Mouse (Mus musculus): Measurements from ENCODE around the gene Bcar3. TPM values are rescaled to one million over a fixed set of nuclear protein-coding genes. Genes with fewer than 3 reads are reported as not detected.

Gene Bcar3
- total and polyA plus RNA-seq, 3 experiments, result not detected

- no peaks in the 10 kb centered on the region for H3K4me1 ChIP-seq (ENCODE audit: control insufficient read depth in 1 of 2, insufficient read depth in 2 of 2, low read length in 2 of 2)
- no peaks in the 10 kb centered on the region for H3K27me3 ChIP-seq (ENCODE audit: control insufficient read depth in 1 of 2, insufficient read depth in 2 of 2, low read length in 2 of 2)
- H3K4me3 ChIP-seq (ENCODE audit: control insufficient read depth in 1 of 2, insufficient read depth in 1 of 2, low read depth in 2 of 2, low read length in 2 of 2), result no peak overlapping the region
- H3K9ac ChIP-seq (ENCODE audit: control insufficient read depth, low read depth, low read length, poor library complexity, severe bottlenecking), result no peak overlapping the region
- DNase-seq (ENCODE audit: low read depth, low spot score), result no peak
- H3K36me3 ChIP-seq (ENCODE audit: control insufficient read depth in 1 of 2, insufficient read depth in 2 of 2, low read length in 2 of 2), result no peaks in the 10 kb centered on the region
- H3K79me2 ChIP-seq (ENCODE audit: control insufficient read depth, insufficient read depth, low read length, poor library complexity), result no peaks in the 10 kb centered on the region
- no peaks in the 10 kb centered on the region for H3K9me3 ChIP-seq (replicated peaks; ENCODE audit: insufficient read depth, low read length)
- H3K27ac ChIP-seq (ENCODE audit: control insufficient read depth, low read depth, low read length), result no peak overlapping the region
- TF ChIP-seq MAFK (IDR thresholded peaks at IDR 0.05; ENCODE audit: borderline replicate concordance, low read depth, low read length) (no peak), EP300 (IDR thresholded peaks at IDR 0.05; ENCODE audit: low read depth in 1 of 2, low read length in 2 of 2) (no peak), HCFC1 (IDR thresholded peaks at IDR 0.05; ENCODE audit: low read depth, low read length) (no peak), KAT2A (conservative IDR thresholded peaks at IDR 0.05; ENCODE audit: low read depth, low read length) (no peak), ZKSCAN1 (IDR thresholded peaks at IDR 0.05; ENCODE audit: low read depth, low read length) (no peak), BHLHE40 (IDR thresholded peaks at IDR 0.05; ENCODE audit: borderline replicate concordance, low read depth, low read length) (no peak), POLR2AphosphoS5 (IDR thresholded peaks at IDR 0.05; ENCODE audit: borderline replicate concordance, low read depth, low read length) (no peak), CTCF (IDR thresholded peaks at IDR 0.05 in 2 of 3, conservative IDR thresholded peaks at IDR 0.05 in 1 of 3; ENCODE audit: control insufficient read depth in 1 of 3, insufficient read depth in 1 of 3, low read depth in 2 of 3, low read length in 3 of 3, poor library complexity in 1 of 3, severe bottlenecking in 1 of 3) (no peak), MYB (IDR thresholded peaks at IDR 0.05; ENCODE audit: low read depth, low read length) (no peak)
Measured at GRCm38 (mm10) chr3:122378634-122379033, 84.7 kb downstream of the Bcar3 start.

GRCm38 (mm10) chr3:122380776-122381175, 86.8 kb downstream of the Bcar3 start:
- Histone ChIP-seq H3K9ac (ENCODE audit: control insufficient read depth, low read depth, low read length, poor library complexity, severe bottlenecking) (no peak overlapping the region), H3K36me3 (ENCODE audit: control insufficient read depth in 1 of 2, insufficient read depth in 2 of 2, low read length in 2 of 2) (no peaks in the 10 kb centered on the region), H3K79me2 (ENCODE audit: control insufficient read depth, insufficient read depth, low read length, poor library complexity) (no peaks in the 10 kb centered on the region), H3K4me1 (ENCODE audit: control insufficient read depth in 1 of 2, insufficient read depth in 2 of 2, low read length in 2 of 2) (no peaks in the 10 kb centered on the region), H3K4me3 (ENCODE audit: control insufficient read depth in 1 of 2, insufficient read depth in 1 of 2, low read depth in 2 of 2, low read length in 2 of 2) (no peak overlapping the region), H3K27me3 (ENCODE audit: control insufficient read depth in 1 of 2, insufficient read depth in 2 of 2, low read length in 2 of 2) (no peaks in the 10 kb centered on the region), H3K27ac (ENCODE audit: control insufficient read depth, low read depth, low read length) (no peak overlapping the region), H3K9me3 (replicated peaks; ENCODE audit: insufficient read depth, low read length) (no peaks in the 10 kb centered on the region)
- no peak for DNase-seq (ENCODE audit: low read depth, low spot score)
- TF ChIP-seq HCFC1 (IDR thresholded peaks at IDR 0.05; ENCODE audit: low read depth, low read length), result no peak
- no peak for TF ChIP-seq BHLHE40 (IDR thresholded peaks at IDR 0.05; ENCODE audit: borderline replicate concordance, low read depth, low read length)
- TF ChIP-seq GATA1 (IDR thresholded peaks at IDR 0.05; ENCODE audit: low read depth, low read length), result no peak
- TF ChIP-seq MYB (IDR thresholded peaks at IDR 0.05; ENCODE audit: low read depth, low read length), result no peak
- no peak for TF ChIP-seq RAD21 (IDR thresholded peaks at IDR 0.05; ENCODE audit: low read depth, low read length)
- TF ChIP-seq MAFK (IDR thresholded peaks at IDR 0.05; ENCODE audit: borderline replicate concordance, low read depth, low read length), result no peak
- no peak for TF ChIP-seq MXI1 (IDR thresholded peaks at IDR 0.05; ENCODE audit: low read depth, low read length)
- no peak for TF ChIP-seq TAL1 (IDR thresholded peaks at IDR 0.05; ENCODE audit: low read length)
- no peak for TF ChIP-seq ETS1 (IDR thresholded peaks at IDR 0.05; ENCODE audit: low read depth, low read length)
- no peak for TF ChIP-seq ZC3H11A (IDR thresholded peaks at IDR 0.05; ENCODE audit: low read depth, low read length)
- no peak for TF ChIP-seq EP300 (IDR thresholded peaks at IDR 0.05; ENCODE audit: low read depth in 1 of 2, low read length in 2 of 2)
- no peak for TF ChIP-seq TBP (IDR thresholded peaks at IDR 0.05; ENCODE audit: low read depth, low read length)
- no peak for TF ChIP-seq RCOR1 (IDR thresholded peaks at IDR 0.05; ENCODE audit: low read depth, low read length)
- no peak for TF ChIP-seq POLR2AphosphoS2 (IDR thresholded peaks at IDR 0.05; ENCODE audit: low read length)
- TF ChIP-seq ZKSCAN1 (IDR thresholded peaks at IDR 0.05; ENCODE audit: low read depth, low read length), result no peak
- TF ChIP-seq NELFE (IDR thresholded peaks at IDR 0.05; ENCODE audit: low read depth, low read length), result no peak
- no peak for TF ChIP-seq GABPA (IDR thresholded peaks at IDR 0.05; ENCODE audit: low read depth, low read length)

Measured in MEL (cell line).